Mouse (Mus musculus): ENCODE measurements around the gene Tex2. TPM values are rescaled to one million over a fixed set of nuclear protein-coding genes. Genes with fewer than 3 reads are reported as not detected.
"Not testable (repeated sequence)": the region's sequence is repeated elsewhere in the genome, so short reads cannot be mapped to it uniquely, and the experiment has no call there.

The Tex2 gene
- polyA plus RNA-seq, 1 experiment = 9.2 TPM

DNA sequence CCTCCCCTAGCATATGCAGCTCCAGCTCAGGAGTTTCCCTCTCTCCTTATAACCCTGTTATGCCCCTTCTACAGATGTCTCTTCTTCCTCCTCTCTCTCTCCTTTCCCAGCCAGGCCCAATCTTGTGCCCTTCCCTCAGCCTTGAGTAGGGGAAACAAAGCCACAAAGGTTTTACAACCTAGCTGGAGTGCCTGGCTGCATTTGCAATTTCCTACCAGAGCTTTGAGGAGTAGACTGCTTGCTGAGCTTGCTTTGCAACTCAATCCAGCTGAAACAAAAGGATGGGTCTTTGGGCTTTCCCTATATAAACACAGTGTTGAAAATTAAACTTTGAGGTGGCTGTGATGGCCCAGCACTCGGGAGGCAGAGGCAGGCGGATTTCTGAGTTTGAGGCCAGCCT, 20.2 kb upstream of the Tex2 start:
- H3K27ac ChIP-seq (ENCODE audit: control insufficient read depth, insufficient read depth, low read depth, low read length, poor library complexity) = no peak overlapping the region
- WGBS = 81% methylated on average over 2 of the region's 2 CpGs
- TF ChIP-seq POLR2A (IDR thresholded peaks at IDR 0.05; ENCODE audit: borderline replicate concordance, control insufficient read depth, low read depth, low read length) = no peak
- TF ChIP-seq CTCF (IDR thresholded peaks at IDR 0.05; ENCODE audit: control insufficient read depth, insufficient read depth, low read length) = no peak
- no peak overlapping the region for H3K4me3 ChIP-seq (replicated peaks; ENCODE audit: control insufficient read depth, low read depth, low read length)
- no peaks in the 10 kb centered on the region; the same call in 1 of the 2 replicates for H3K4me1 ChIP-seq (ENCODE audit: control insufficient read depth, insufficient read depth, low read length)

DNA sequence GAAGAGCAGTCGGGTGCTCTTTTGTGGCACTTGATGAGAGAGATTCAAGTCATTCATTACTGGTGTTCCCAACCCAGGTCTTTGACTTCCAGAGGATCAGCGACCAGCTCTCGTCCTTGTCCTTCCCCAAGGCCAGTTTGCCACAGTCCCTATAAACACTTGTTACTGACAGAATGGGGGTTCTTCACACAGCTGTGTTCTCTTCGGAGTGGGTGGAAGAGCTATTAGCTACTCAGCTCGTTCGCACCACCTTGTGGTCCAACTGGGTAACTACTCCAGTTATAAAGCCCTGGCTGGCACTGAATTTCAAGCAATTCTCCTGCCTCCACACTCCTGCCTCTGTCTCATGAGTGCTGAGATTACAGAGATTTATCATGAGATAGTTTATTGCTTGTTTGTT, 14.5 kb upstream of the Tex2 start:
- Histone ChIP-seq H3K4me1 (ENCODE audit: control insufficient read depth, insufficient read depth, low read length) (peaks cover 8% of the 10 kb centered on the region), H3K4me3 (replicated peaks; ENCODE audit: control insufficient read depth, low read depth, low read length) (no peak overlapping the region), H3K27ac (ENCODE audit: control insufficient read depth, insufficient read depth, low read depth, low read length, poor library complexity) (no peak overlapping the region)
- WGBS = 18% methylated on average over 6 of the region's 6 CpGs
- TF ChIP-seq POLR2A (IDR thresholded peaks at IDR 0.05; ENCODE audit: borderline replicate concordance, control insufficient read depth, low read depth, low read length) = no peak
- TF ChIP-seq CTCF (IDR thresholded peaks at IDR 0.05; ENCODE audit: control insufficient read depth, insufficient read depth, low read length) = peak; percentile 82

DNA sequence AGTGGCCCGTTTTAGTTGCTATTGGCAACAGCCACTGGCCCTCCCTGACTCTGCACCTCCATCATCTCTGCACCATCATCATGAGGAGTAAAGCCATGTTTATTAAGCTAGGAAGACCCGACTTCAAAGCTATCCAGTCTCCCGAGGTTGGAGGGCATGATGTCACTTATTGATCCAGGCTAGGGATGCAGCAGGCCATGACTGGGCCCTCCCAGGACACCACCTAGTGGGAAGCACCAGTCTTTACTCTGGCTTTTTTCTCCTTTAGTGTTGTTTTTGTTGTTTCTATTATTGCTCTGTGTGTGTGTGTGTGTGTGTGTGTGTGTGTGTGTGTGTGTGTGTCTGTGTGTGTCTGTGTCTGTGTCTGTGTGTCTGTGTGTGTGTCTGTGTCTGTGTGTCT, 12.4 kb upstream of the Tex2 start:
- H3K4me1 ChIP-seq (ENCODE audit: control insufficient read depth, insufficient read depth, low read length) = peaks cover 9% of the 10 kb centered on the region
- H3K27ac ChIP-seq (ENCODE audit: control insufficient read depth, insufficient read depth, low read depth, low read length, poor library complexity) = no peak overlapping the region
- TF ChIP-seq POLR2A (IDR thresholded peaks at IDR 0.05; ENCODE audit: borderline replicate concordance, control insufficient read depth, low read depth, low read length) = no peak
- TF ChIP-seq CTCF (IDR thresholded peaks at IDR 0.05; ENCODE audit: control insufficient read depth, insufficient read depth, low read length) = no peak
- H3K4me3 ChIP-seq (replicated peaks; ENCODE audit: control insufficient read depth, low read depth, low read length) = no peak overlapping the region
- WGBS = 59% methylated on average over 3 of the region's 3 CpGs

DNA sequence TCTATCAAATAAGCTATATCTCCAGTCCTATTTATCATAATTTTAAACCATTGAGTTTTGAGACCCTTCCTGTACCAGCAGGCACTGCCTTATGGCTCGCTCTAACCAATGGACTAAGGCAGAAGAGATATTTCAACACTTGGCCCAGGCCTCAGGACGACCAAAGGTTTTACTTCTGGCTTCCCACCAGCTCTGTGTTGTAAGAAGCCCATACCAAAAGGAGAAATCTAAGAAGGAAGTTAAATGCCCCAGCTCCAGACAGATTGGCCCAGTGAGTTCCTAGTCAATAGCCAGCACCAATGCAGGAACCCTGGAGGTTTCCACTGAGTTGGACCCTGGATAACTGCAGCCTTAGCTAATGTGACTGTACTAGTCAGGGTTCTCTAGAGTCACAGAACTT, 10.4 kb upstream of the Tex2 start:
- Histone ChIP-seq H3K4me1 (ENCODE audit: control insufficient read depth, insufficient read depth, low read length) (peaks cover 14% of the 10 kb centered on the region), H3K27ac (ENCODE audit: control insufficient read depth, insufficient read depth, low read depth, low read length, poor library complexity) (peak overlapping the region; percentile 74; the same call in 1 of the 2 replicates), H3K4me3 (replicated peaks; ENCODE audit: control insufficient read depth, low read depth, low read length) (no peak overlapping the region)
- TF ChIP-seq CTCF (IDR thresholded peaks at IDR 0.05; ENCODE audit: control insufficient read depth, insufficient read depth, low read length) (no peak), POLR2A (IDR thresholded peaks at IDR 0.05; ENCODE audit: borderline replicate concordance, control insufficient read depth, low read depth, low read length) (no peak)
- WGBS = 19% methylated on average over 2 of the region's 2 CpGs

DNA sequence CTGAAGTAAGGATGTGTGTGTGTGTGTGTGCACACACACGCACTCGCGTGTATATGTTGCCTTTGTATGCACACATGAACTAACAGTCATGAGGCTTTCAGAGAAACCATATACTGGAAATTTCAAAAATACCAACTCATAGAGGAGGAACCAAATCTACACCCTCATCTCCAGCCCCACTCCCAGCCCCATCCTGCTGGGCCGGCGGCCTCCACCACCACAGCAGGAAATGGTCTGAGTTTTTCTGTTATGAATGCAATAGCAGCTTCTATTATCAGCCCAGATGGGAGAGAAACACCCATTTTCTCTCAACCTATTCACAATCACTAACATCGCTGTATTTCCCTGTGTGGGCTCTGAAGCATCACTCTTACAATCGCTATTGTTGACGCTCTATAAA, 8.8 kb upstream of the Tex2 start:
- TF ChIP-seq POLR2A (IDR thresholded peaks at IDR 0.05; ENCODE audit: borderline replicate concordance, control insufficient read depth, low read depth, low read length) (no peak), CTCF (IDR thresholded peaks at IDR 0.05; ENCODE audit: control insufficient read depth, insufficient read depth, low read length) (no peak)
- peaks cover 14% of the 10 kb centered on the region for H3K4me1 ChIP-seq (ENCODE audit: control insufficient read depth, insufficient read depth, low read length)
- 8% methylated on average over 8 of the region's 8 CpGs for WGBS
- H3K27ac ChIP-seq (ENCODE audit: control insufficient read depth, insufficient read depth, low read depth, low read length, poor library complexity) = peak overlapping the region; percentile 2; the same call in 1 of the 2 replicates
- no peak overlapping the region for H3K4me3 ChIP-seq (replicated peaks; ENCODE audit: control insufficient read depth, low read depth, low read length)

DNA sequence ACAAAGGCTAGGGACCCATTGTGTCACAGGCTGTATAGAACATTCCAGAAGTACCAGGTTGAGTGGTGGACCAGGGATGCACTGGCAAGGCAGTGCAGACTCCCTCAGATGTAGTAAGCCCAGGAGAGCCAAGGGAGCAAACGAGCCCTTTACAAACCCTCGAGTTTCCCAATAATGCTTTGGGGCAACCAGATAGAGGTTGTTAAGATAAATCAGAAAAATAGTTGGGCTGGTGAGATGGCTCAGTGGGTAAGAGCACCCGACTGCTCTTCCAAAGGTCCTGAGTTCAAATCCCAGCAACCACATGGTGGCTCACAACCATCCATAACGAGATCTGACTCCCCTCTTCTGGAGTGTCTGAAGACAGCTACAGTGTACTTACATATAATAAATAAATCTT, 5.5 kb upstream of the Tex2 start:
- H3K4me1 ChIP-seq (ENCODE audit: control insufficient read depth, insufficient read depth, low read length) = peaks cover 12% of the 10 kb centered on the region
- not testable (repeated sequence) for H3K4me3 ChIP-seq (replicated peaks; ENCODE audit: control insufficient read depth, low read depth, low read length); H3K27ac ChIP-seq (ENCODE audit: control insufficient read depth, insufficient read depth, low read depth, low read length, poor library complexity)
- WGBS = 53% methylated on average over 4 of the region's 4 CpGs

DNA sequence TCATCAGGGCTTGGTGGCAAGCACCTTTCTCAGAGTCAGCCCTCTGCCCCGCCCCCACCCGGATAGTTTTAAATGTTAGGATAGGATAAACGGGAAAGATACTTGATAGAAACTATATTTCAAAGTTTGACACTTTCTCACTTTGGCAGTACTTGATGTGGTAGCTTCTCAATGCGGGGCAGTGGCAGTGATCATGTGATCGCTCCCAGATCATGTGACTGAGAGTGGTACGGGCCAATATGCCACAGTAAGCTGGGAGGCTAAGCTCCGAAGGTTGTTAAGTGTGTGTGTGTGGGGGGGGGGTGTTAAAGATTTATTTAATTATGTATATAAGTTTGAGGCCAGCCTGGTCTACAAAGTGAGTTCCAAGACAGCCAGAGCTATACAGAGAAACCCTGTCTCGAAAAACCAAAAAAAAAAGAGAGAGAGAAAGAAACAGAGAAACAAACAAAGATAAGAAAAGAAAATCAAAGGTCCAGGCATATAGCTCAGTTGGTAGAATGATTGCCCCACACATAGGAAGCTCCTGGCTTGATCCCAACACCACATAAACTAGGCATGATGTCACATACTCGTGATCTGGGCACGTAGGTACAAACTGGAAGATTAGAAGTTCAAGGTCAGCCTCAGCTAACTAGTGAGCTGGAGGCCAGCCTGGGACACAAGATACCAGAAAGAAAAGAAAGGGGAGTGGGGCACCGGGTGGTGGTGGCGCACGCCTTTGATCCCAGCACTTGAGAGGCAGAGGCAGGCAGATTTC, 4.8 kb upstream of the Tex2 start:
- no peak overlapping the region for H3K27ac ChIP-seq (ENCODE audit: control insufficient read depth, insufficient read depth, low read depth, low read length, poor library complexity)
- 67% methylated on average over 13 of the region's 13 CpGs for WGBS
- H3K4me3 ChIP-seq (replicated peaks; ENCODE audit: control insufficient read depth, low read depth, low read length) = no peak overlapping the region
- TF ChIP-seq POLR2A (IDR thresholded peaks at IDR 0.05; ENCODE audit: borderline replicate concordance, control insufficient read depth, low read depth, low read length) (no peak), CTCF (IDR thresholded peaks at IDR 0.05; ENCODE audit: control insufficient read depth, insufficient read depth, low read length) (no peak)
- H3K4me1 ChIP-seq (ENCODE audit: control insufficient read depth, insufficient read depth, low read length) = peaks cover 8% of the 10 kb centered on the region

DNA sequence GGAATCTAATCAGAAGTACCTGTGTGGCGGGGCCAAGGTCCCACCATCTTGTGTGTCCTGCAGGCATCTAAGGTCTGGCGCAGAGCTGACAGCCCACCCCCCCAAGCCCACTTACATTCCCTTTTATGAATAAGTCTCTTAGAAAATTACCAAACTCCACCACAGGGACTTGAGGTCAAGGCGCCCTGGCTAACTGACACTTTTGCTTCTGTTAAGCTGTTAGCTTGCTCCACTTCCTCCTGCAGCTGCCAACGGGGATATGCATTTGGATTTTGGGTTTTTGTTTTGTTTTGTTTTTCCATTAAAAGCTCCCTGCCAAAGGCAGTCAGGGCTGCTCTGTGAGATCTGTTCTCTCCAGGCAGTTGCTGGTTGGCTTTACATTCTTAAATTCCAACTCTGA, 2.3 kb upstream of the Tex2 start:
- no peak overlapping the region for H3K27ac ChIP-seq (ENCODE audit: control insufficient read depth, insufficient read depth, low read depth, low read length, poor library complexity)
- 24% methylated on average over 4 of the region's 4 CpGs for WGBS
- no peak overlapping the region for H3K4me3 ChIP-seq (replicated peaks; ENCODE audit: control insufficient read depth, low read depth, low read length)
- TF ChIP-seq CTCF (IDR thresholded peaks at IDR 0.05; ENCODE audit: control insufficient read depth, insufficient read depth, low read length) (no peak), POLR2A (IDR thresholded peaks at IDR 0.05; ENCODE audit: borderline replicate concordance, control insufficient read depth, low read depth, low read length) (no peak)
- H3K4me1 ChIP-seq (ENCODE audit: control insufficient read depth, insufficient read depth, low read length) = peaks cover 8% of the 10 kb centered on the region

DNA sequence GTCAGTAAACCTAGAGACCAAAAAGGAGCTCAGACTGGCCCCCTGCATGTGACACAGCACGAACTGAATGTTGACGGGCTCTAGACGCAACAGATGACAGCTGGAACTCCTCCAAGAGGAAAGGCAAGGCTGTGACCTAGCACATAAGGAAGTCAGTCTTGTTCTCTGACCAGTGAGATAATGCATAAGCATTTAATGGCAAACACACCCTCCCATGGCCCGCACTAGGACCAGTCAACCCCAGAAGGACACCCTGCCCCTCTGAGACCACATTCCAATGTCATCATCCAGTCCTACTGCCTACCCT, 1.1 kb upstream of the Tex2 start:
- Histone ChIP-seq H3K27ac (ENCODE audit: control insufficient read depth, insufficient read depth, low read depth, low read length, poor library complexity) (peak overlapping the region; percentile 31; the same call in 1 of the 2 replicates), H3K4me3 (replicated peaks; ENCODE audit: control insufficient read depth, low read depth, low read length) (no peak overlapping the region), H3K4me1 (ENCODE audit: control insufficient read depth, insufficient read depth, low read length) (peaks cover 5% of the 10 kb centered on the region)
- WGBS = 15% methylated on average over 4 of the region's 4 CpGs
- no peak for TF ChIP-seq POLR2A (IDR thresholded peaks at IDR 0.05; ENCODE audit: borderline replicate concordance, control insufficient read depth, low read depth, low read length)
- TF ChIP-seq CTCF (IDR thresholded peaks at IDR 0.05; ENCODE audit: control insufficient read depth, insufficient read depth, low read length) = no peak

Measured in bone marrow, adult 2 months (tissue).